Mouse (Mus musculus): ENCODE data around the gene Ranbp17. TPM values are rescaled to one million over a fixed set of nuclear protein-coding genes. Genes with fewer than 3 reads are reported as not detected.

The Ranbp17 gene
- total RNA-seq (2023) = not detected

GRCm38 (mm10) chr11:33513376-33513991 is at the start of gene Ranbp17:
Gene Ranbp17 (minus strand): TSS chr11:33513746.

GRCm38 (mm10) chr11:33276637-33277036 is 236.9 kb downstream of the Ranbp17 start, which contains the start of gene Gm12117:
Gene Gm12117 (minus strand): TSS chr11:33276737.

DNA sequence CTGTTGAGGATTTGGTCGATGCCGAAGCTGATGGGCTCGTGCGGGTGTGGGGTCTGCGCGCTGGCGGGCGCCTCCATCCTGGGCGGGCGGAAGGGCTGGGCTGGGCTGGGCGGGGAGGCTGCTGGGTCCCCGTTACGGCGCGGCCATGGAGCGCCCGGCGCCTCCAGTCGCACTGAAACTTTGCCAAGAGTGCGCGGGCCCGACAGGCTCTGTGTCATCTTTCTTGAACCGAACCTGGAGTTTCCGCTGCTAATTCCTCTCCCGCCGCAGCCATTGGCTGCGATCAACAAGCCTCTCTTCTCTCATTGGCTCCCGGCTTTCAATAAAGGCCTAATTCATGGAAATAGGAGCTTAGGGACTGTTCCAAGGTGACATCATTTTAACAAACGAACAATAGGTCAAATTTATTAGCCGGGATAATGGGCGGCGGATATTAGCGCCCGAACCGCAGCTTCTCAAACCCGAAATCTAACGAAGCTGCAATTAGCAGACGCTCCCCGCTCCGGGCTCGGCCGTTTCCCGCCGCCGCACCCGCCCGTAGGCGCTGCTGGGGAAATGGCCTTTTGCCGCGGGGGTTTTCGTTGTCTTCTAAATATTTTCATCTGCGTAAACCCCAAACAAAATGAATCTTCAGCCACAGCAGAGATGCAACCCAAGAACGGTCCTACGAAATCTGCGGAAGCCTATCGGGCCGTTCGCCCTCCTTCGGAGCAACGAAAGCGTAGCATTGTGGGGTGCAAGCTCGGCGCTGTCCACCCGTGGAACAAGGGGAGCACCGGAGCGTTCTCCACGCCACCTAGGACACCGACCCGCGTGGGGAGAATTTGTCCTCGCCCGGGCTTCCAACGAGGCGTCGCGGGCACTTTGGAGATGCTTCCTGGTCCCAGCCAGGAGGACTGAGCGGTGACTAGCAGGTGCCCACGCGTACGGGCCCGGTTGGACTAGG is 309.9 kb downstream of the Ranbp17 start, which contains the start of gene Tlx3:
TSS of gene Tlx3 (minus strand) at position 207 of the 946 bp plus-strand sequence.

DNA sequence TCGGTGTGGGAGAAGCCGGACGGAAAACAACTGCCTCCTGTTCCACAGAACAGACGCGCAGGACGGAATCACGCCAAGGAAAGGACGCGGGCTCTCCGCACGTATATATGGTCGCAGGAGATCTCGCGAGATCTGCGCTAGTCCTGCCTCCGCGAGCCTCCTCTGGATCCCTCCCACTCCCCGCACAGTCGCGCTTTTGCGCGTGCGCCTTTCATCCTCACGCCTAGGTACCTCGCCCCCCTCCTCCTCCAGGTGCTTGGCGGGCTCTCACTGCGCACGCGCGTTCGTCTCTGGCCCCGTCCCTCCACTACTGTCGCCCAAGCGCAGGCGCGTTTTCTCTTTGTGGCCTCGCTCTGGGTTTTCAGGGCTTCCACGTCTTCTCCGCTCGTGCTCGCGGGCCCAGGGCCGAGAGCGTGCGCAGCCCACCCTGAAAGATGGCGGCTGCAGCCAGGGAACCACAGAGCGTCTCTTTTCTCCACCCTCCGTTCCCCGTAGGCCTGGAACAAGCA is 350.5 kb downstream of the Ranbp17 start, which contains the start of gene Npm1:
TSS of gene Npm1 (minus strand) at position 209 of the 509 bp plus-strand sequence.

Other genes with a start within 250 kb of the Ranbp17 start
- gene Gm12117, start 237.0 kb downstream of the Ranbp17 start, total RNA-seq (2023) = not detected
- gene Gabrp, start 65.2 kb upstream of the Ranbp17 start, total RNA-seq (2023) = not detected
- gene D130052B06Rik, start 85.6 kb upstream of the Ranbp17 start, total RNA-seq (2023) = not detected

All from CD4-positive naive resting alpha-beta T cell, adult 57 days (primary cell).